Mouse (Mus musculus): ENCODE results near the gene Ifi205. TPM values are rescaled to one million over a fixed set of nuclear protein-coding genes. Genes with fewer than 3 reads are reported as not detected.

The Ifi205 gene
- polyA plus RNA-seq, 1 experiment from 2014 or later, result 0.12 TPM

Other genes starting within 250 kb of the Ifi205 start
- gene Ifi211, start 118.8 kb downstream of the Ifi205 start, polyA plus RNA-seq (2015; fragmentation: Nextera tagmentation; extraction: Ambion mirVana), result 0.40 and 0.52 TPM in 2 replicates
- 1.0 and 1.3 TPM in 2 replicates for gene Mndal, start 89.3 kb downstream of the Ifi205 start, polyA plus RNA-seq (2015; fragmentation: Nextera tagmentation; extraction: Ambion mirVana)
- gene Ifi203, start 89.1 kb downstream of the Ifi205 start, polyA plus RNA-seq (2015; fragmentation: Nextera tagmentation; extraction: Ambion mirVana), result 0.40 and 0.65 TPM in 2 replicates
- not detected in 2 replicates for gene Ifi202b, start 49.1 kb downstream of the Ifi205 start, polyA plus RNA-seq (2015; fragmentation: Nextera tagmentation; extraction: Ambion mirVana)
- not detected in 2 replicates for gene Olfr433, start 8.9 kb upstream of the Ifi205 start, polyA plus RNA-seq (2015; fragmentation: Nextera tagmentation; extraction: Ambion mirVana)
- gene Olfr432, start 17.4 kb upstream of the Ifi205 start, polyA plus RNA-seq (2015; fragmentation: Nextera tagmentation; extraction: Ambion mirVana), result not detected in 2 replicates
- not detected in 2 replicates for gene Olfr430, start 34.8 kb upstream of the Ifi205 start, polyA plus RNA-seq (2015; fragmentation: Nextera tagmentation; extraction: Ambion mirVana)
- not detected in 2 replicates for gene Olfr429, start 52.5 kb upstream of the Ifi205 start, polyA plus RNA-seq (2015; fragmentation: Nextera tagmentation; extraction: Ambion mirVana)
- not detected in 2 replicates for gene Olfr427, start 65.1 kb upstream of the Ifi205 start, polyA plus RNA-seq (2015; fragmentation: Nextera tagmentation; extraction: Ambion mirVana)
- not detected in 2 replicates for gene Olfr231, start 89.4 kb upstream of the Ifi205 start, polyA plus RNA-seq (2015; fragmentation: Nextera tagmentation; extraction: Ambion mirVana)
- not detected in 2 replicates for gene Olfr424, start 99.7 kb upstream of the Ifi205 start, polyA plus RNA-seq (2015; fragmentation: Nextera tagmentation; extraction: Ambion mirVana)
- not detected in 2 replicates for gene Olfr420, start 123.8 kb upstream of the Ifi205 start, polyA plus RNA-seq (2015; fragmentation: Nextera tagmentation; extraction: Ambion mirVana)
- 0.16 and 0.28 TPM in 2 replicates for gene Spta1, start 141.0 kb upstream of the Ifi205 start, polyA plus RNA-seq (2015; fragmentation: Nextera tagmentation; extraction: Ambion mirVana)
- not detected in 2 replicates for gene Olfr419, start 220.3 kb upstream of the Ifi205 start, polyA plus RNA-seq (2015; fragmentation: Nextera tagmentation; extraction: Ambion mirVana)

Measured in hindbrain, embryonic 13.5 days (tissue).